Mouse (Mus musculus) ES-Bruce4 (cell line): Measurements from ENCODE around the gene Snrpc. TPM values are rescaled to one million over a fixed set of nuclear protein-coding genes. Genes with fewer than 3 reads are reported as not detected.
"Not testable (repeated sequence)": the region's sequence is repeated elsewhere in the genome, so short reads cannot be mapped to it uniquely, and the experiment has no call there.

Experiments
- H3K27ac ChIP-seq: 2 replicates; pipeline ENCODE4 v1.5.1; 2012; ENCODE audit warnings: low read length, inconsistent platforms; ENCODE audit not compliant: insufficient read depth
- H3K27me3 ChIP-seq: 2 replicates; pipeline ENCODE4 v1.6.1; 2012; ENCODE audit warnings: mild to moderate bottlenecking, low read length, inconsistent platforms; ENCODE audit not compliant: control insufficient read depth, poor library complexity, insufficient read depth, severe bottlenecking
- H3K36me3 ChIP-seq: 2 replicates; pipeline ENCODE4 v1.6.1; 2012; ENCODE audit warnings: inconsistent platforms, mild to moderate bottlenecking, low read length, moderate library complexity; ENCODE audit not compliant: control insufficient read depth, poor library complexity, insufficient read depth, severe bottlenecking
- H3K4me1 ChIP-seq: one replicate; pipeline ENCODE4 v1.8.1; 2011; ENCODE audit warnings: low read length; ENCODE audit not compliant: control insufficient read depth, insufficient read depth
- H3K4me3 ChIP-seq: 2 replicates; pipeline ENCODE4 v1.5.1; 2011; ENCODE audit warnings: low read depth, mild to moderate bottlenecking, low read length
- H3K9ac ChIP-seq: 2 replicates; pipeline ENCODE4 v1.6.1; 2012; ENCODE audit warnings: low read depth, mild to moderate bottlenecking, inconsistent platforms; ENCODE audit not compliant: poor library complexity, severe bottlenecking
- H3K9me3 ChIP-seq: replicated peaks from 2 replicates; pipeline ENCODE4 v1.6.1; 2012; ENCODE audit warnings: mild to moderate bottlenecking, low read length, inconsistent platforms; ENCODE audit not compliant: control insufficient read depth, poor library complexity, insufficient read depth, severe bottlenecking
- CTCF ChIP-seq: IDR thresholded peaks from one replicate; pipeline ENCODE4 v1.8.1; 2011; ENCODE audit warnings: low read depth, low read length
- EP300 ChIP-seq: IDR thresholded peaks from 2 replicates; pipeline ENCODE4 v1.6.1; 2011; ENCODE audit warnings: low read depth, low read length; ENCODE audit not compliant: insufficient read depth
- POLR2A ChIP-seq: IDR thresholded peaks from one replicate; pipeline ENCODE4 v1.8.1; 2011; ENCODE audit warnings: low read length; ENCODE audit not compliant: insufficient read depth
- polyA plus RNA-seq: library from polyadenylated mRNA; stranded (reverse); fragments of >200 nt; gene quantifications from 2 replicates; pipeline ENCODE4 v1.2.4, GENCODE M21; 2011; ENCODE audit warnings: low read depth; ENCODE audit not compliant: missing spikeins, insufficient read depth, insufficient read length

The Snrpc gene
- 266 and 268 TPM in 2 replicates for polyA plus RNA-seq

DNA sequence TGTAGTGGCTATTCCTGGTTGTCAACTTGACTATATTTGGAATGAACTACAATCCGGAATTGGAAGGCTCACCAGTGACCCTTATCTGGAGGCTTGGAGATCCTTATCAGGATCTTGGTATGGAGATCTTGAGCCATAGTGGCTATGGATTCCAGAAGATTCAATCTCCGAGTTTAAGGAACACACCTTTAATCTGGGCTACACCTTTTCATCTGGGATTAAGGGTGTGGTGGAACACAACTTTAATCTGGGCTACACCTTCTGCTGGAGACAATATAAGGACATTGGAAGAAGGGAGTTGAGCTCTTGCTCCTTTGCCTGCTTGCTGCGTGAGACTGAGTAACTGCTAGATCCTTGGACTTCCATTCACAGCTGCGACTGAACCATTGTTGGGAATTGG is at the start of gene Snrpc:
Gene Snrpc, plus strand, starts transcription at position 301 of the 400 bp plus-strand sequence.
- not testable (repeated sequence) for H3K4me1 ChIP-seq, H3K9ac ChIP-seq, H3K9me3 ChIP-seq, H3K36me3 ChIP-seq, H3K27me3 ChIP-seq, H3K27ac ChIP-seq
- H3K4me3 ChIP-seq, result peak within 1 kb of the TSS; percentile 71; the same call in 1 of the 2 replicates

DNA sequence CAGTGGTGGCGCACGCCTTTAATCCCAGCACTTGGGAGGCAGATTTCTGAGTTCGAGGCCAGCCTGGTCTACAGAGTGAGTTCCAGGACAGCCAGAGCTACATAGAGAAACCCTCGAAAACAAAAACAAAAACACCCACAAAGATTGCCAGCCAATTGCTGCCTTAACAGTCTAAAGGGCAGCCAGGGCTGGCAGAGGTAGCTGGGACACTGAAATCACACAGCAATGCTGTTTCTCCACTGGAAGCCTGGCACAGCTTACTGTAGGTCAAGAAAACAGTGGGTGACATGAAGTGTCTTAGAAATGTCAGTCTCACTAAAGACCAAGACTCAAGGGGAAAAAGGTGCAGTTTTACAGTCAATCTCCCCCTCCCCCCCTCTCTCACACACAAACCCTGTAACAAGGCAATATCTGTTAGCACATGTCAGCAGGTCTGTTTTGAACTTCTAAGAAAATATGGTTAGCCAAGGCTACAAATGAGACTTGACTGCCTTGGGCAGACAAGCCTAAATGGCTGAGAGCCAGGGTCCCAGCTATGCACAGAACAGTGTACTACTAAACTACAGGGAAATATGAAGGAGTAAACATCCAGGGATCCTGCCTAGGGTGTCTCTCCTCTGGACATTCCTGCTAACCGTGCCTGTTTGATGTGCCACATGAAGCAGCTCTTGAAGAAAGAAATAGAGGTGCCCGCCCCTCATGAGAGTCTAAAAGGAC is 49.3 kb upstream of the Snrpc start:
- H3K9ac ChIP-seq, result no peak overlapping the region
- TF ChIP-seq POLR2A (no peak), EP300 (no peak), CTCF (no peak)
- no peaks in the 10 kb centered on the region for H3K9me3 ChIP-seq
- no peak overlapping the region for H3K27ac ChIP-seq
- H3K27me3 ChIP-seq, result no peaks in the 10 kb centered on the region
- peaks cover 2% of the 10 kb centered on the region for H3K4me1 ChIP-seq
- H3K36me3 ChIP-seq, result peaks cover 7% of the 10 kb centered on the region
- H3K4me3 ChIP-seq, result no peak overlapping the region

GRCm38 (mm10) chr17:27790015-27790414 is 47.9 kb upstream of the Snrpc start:
- Histone ChIP-seq H3K27me3 (no peaks in the 10 kb centered on the region), H3K27ac (no peak overlapping the region), H3K36me3 (peaks cover 7% of the 10 kb centered on the region), H3K4me3 (no peak overlapping the region), H3K9me3 (no peaks in the 10 kb centered on the region), H3K4me1 (peaks cover 2% of the 10 kb centered on the region), H3K9ac (no peak overlapping the region)
- TF ChIP-seq CTCF, result no peak
- no peak for TF ChIP-seq EP300
- no peak for TF ChIP-seq POLR2A

DNA sequence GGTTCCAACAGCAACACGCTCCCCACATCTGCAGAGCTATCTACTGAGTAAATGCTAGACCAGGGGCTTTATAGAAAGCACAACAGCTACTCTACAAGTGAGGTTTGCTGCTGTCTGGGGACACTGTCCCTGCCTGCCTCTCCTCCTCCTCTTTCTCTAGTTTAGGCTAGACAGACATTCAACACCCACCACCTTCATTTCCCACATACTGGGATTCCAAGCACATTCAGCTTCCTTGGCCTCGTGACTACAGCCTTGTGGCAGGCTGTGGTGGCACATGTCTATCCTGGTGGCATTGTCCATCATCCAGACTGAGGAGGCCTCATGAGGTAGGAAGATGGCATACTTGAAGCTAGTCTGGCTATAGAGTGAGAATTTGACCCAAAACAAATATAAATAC is 47.0 kb upstream of the Snrpc start:
- Histone ChIP-seq H3K9ac (no peak overlapping the region), H3K4me1 (peaks cover 2% of the 10 kb centered on the region), H3K9me3 (no peaks in the 10 kb centered on the region), H3K27me3 (no peaks in the 10 kb centered on the region), H3K4me3 (no peak overlapping the region), H3K36me3 (peaks cover 4% of the 10 kb centered on the region; the same call in 1 of the 2 replicates), H3K27ac (no peak overlapping the region)
- TF ChIP-seq EP300, result no peak
- no peak for TF ChIP-seq POLR2A
- no peak for TF ChIP-seq CTCF

DNA sequence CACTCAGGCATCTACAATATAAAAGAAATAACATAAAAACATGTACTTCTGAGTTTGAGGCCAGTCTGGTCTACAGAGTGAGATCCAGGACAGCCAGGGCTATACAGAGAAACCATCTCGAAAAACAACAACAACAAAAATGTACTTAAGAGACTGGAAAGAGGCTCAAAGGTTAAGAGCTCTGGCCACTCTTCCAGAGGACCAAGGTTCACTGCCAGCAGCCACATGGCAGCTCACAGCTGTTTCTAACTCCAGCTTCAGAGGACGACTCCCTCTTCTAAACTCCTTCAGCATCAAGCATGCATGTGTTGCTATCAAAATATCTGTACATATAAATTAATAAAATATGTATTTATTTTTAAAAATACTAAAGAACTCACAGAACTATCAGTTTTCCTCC is 46.4 kb upstream of the Snrpc start:
- no peak overlapping the region for H3K27ac ChIP-seq
- H3K36me3 ChIP-seq, result no peaks in the 10 kb centered on the region
- no peaks in the 10 kb centered on the region for H3K27me3 ChIP-seq
- peaks cover 2% of the 10 kb centered on the region for H3K4me1 ChIP-seq
- TF ChIP-seq CTCF (no peak), POLR2A (no peak), EP300 (no peak)
- no peaks in the 10 kb centered on the region for H3K9me3 ChIP-seq
- H3K9ac ChIP-seq, result no peak overlapping the region
- no peak overlapping the region for H3K4me3 ChIP-seq

- H3K4me3 ChIP-seq, result no peak overlapping the region
- no peaks in the 10 kb centered on the region for H3K27me3 ChIP-seq
- H3K9me3 ChIP-seq, result no peaks in the 10 kb centered on the region
- no peak overlapping the region for H3K9ac ChIP-seq
- no peaks in the 10 kb centered on the region for H3K36me3 ChIP-seq
- TF ChIP-seq POLR2A (no peak), EP300 (no peak), CTCF (no peak)
- H3K4me1 ChIP-seq, result peaks cover 2% of the 10 kb centered on the region
- H3K27ac ChIP-seq, result no peak overlapping the region
Observed at GRCm38 (mm10) chr17:27792516-27792915, 45.4 kb upstream of the Snrpc start.
